Mouse (Mus musculus) heart, adult 2 months (tissue): ENCODE measurements at regions not wholly inside any gene's neighbourhood (a gene's known extent, or its start where the extent isn't known, plus 50 kb on each side); places are given as distances from the start of the nearest gene placed in this dataset.

ENCODE experiments used
- CTCF ChIP-seq: fragments of 200-600 bp; IDR thresholded peaks from 2 replicates; pipeline ENCODE4 v1.8.1; 2022; ENCODE audit warnings: antibody characterized with exemption, mild to moderate bottlenecking, moderate library complexity
- EP300 ChIP-seq: fragments of 200-500 bp; IDR thresholded peaks from 2 replicates; pipeline ENCODE4 v1.6.1; 2011; ENCODE audit warnings: low read depth, low read length, control low read depth; ENCODE audit not compliant: insufficient read depth

GRCm38 (mm10) chr2:133716243-133716642 is 164.3 kb downstream of the Bmp2 start:
- TF ChIP-seq EP300: no peak
- no peak for TF ChIP-seq CTCF
